Mouse (Mus musculus) stomach, embryonic 16.5 days (tissue): ENCODE data around the gene Faim. TPM values are rescaled to one million over a fixed set of nuclear protein-coding genes. Genes with fewer than 3 reads are reported as not detected.

Experiments used
- polyA plus RNA-seq: library from polyadenylated mRNA; unstranded; fragments of >200 nt; fragmentation: Nextera tagmentation; extraction: Ambion mirVana; gene quantifications from 2 replicates; pipeline ENCODE4 v1.2.1, GENCODE M21; 2015

Gene Faim
- polyA plus RNA-seq, 1 experiment from 2014 or later, result 37.9 TPM

Other genes with a start within 250 kb of the Faim start
- not detected in 2 replicates for gene Prr23a1, start 143.9 kb upstream of the Faim start, polyA plus RNA-seq
- not detected in 2 replicates for gene Prr23a2, start 129.9 kb upstream of the Faim start, polyA plus RNA-seq
- not detected in 2 replicates for gene Prr23a3, start 121.6 kb upstream of the Faim start, polyA plus RNA-seq
- gene 7420426K07Rik, start 83.3 kb upstream of the Faim start, polyA plus RNA-seq, result not detected in 2 replicates
- not detected in 2 replicates for gene Foxl2, start 31.1 kb upstream of the Faim start, polyA plus RNA-seq
- gene Gm1123, start 49.3 kb downstream of the Faim start, polyA plus RNA-seq, result 3.4 and 4.0 TPM in 2 replicates
- gene Pik3cb, start 154.2 kb downstream of the Faim start, polyA plus RNA-seq, result 1.4 TPM in 2 replicates